Mouse (Mus musculus): ENCODE results near the gene Cldn14. TPM values are rescaled to one million over a fixed set of nuclear protein-coding genes. Genes with fewer than 3 reads are reported as not detected.

Cldn14 gene
- polyA plus RNA-seq, 1 experiment from 2014 or later: not detected

DNA sequence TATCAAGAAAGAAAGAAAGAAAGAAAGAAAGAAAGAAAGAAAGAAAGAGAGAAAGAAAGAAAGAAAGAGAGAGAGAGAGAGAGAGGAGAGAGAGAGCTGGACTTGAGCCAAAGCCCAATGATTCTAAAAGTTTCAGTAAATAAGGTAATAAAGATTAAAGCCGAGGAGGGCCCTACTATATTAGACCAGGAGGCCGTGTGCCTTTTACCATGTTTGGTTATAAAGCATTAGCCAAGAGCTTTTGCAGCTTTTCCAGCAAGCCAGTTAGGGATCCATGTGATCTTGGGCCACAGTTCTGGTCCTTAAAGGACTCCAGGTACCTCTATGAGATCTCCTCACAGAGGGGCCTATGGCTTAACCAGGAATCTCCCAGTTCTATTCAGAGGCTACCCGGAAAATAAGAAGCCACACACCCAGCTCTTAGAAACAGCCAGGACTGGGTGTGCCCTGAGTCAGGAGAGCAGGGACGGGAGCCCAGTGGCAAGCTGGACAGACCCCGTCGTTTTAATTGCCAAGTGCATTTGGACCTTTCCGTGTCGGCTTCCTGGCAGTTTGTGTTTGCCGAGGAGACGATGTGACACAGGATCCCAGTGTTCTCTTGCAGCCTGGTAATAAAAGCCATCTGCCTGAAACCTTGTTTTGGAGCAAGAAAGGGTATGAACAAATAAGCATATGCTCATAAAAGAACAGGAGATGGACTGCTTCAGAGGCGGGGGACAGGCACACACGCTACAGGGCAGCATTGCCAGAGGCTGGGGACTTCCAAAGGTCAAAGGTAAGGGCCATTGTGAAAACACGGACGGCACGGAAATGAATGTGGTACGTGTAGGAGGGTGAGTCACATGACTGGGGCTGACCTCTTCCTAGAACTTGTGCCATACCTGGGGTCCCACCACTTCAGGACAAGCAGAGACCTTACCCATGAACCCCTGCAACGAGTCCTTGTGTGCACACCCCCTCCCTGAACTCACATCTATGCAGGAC is 76.2 kb downstream of the Cldn14 start:
- H3K4me3 ChIP-seq (ENCODE audit: low read length): no peak overlapping the region
- no peaks in the 10 kb centered on the region for H3K9me3 ChIP-seq (replicated peaks; ENCODE audit: control insufficient read depth, low read length)
- peaks cover 3% of the 10 kb centered on the region; the same call in 1 of the 2 replicates for H3K4me1 ChIP-seq (ENCODE audit: control insufficient read depth, insufficient read depth, low read length)
- no peaks in the 10 kb centered on the region for H3K36me3 ChIP-seq (ENCODE audit: control insufficient read depth, insufficient read depth)
- H3K27me3 ChIP-seq (ENCODE audit: control insufficient read depth, insufficient read depth, low read length): peaks cover 28% of the 10 kb centered on the region
- no peak overlapping the region for H3K4me2 ChIP-seq (ENCODE audit: low read depth, low read length)
- WGBS: 68% methylated on average over 17 of the region's 17 CpGs
- no peak overlapping the region for H3K27ac ChIP-seq (ENCODE audit: low read length)
- ATAC-seq (replicated peaks; ENCODE audit: extremely low read depth, insufficient read depth, low FRiP score): no peak
- H3K9ac ChIP-seq (ENCODE audit: low read length): no peak overlapping the region

DNA sequence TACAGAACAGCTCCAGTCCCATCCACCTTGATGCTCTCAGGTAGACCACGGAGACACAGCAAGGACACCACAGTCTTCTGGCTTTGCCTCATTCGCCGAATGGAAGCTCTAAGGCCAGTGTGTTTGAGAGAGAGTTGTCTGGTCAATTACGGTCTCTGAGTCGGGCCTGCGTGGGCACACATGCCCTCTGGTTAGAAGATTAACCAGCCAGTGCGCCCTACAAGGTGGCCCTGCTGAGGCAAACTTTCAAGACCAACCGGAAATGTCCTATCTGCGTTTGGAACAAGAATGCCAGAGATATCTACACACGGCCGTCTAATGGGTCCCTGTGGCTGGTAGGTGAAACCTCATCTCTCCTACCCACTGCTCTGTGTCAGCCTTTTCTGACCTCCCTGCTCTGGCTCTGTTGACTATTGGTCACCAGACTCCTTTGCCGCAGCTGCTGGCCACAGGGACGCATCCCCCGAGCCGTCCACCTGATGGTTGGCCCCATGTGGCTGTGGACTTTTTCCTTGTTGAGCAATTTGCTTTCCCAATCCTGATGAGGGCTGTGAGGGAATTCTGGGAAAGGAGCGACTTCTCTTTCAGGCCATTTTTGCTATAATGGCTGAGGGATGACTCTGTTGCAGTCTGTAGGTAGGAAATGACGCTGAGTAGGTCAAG is 79.1 kb downstream of the Cldn14 start:
- WGBS: 80% methylated on average over 17 of the region's 17 CpGs
- Histone ChIP-seq H3K4me1 (ENCODE audit: control insufficient read depth, insufficient read depth, low read length) (no peaks in the 10 kb centered on the region), H3K9ac (ENCODE audit: low read length) (no peak overlapping the region), H3K9me3 (replicated peaks; ENCODE audit: control insufficient read depth, low read length) (no peaks in the 10 kb centered on the region), H3K4me2 (ENCODE audit: low read depth, low read length) (no peak overlapping the region), H3K4me3 (ENCODE audit: low read length) (no peak overlapping the region), H3K36me3 (ENCODE audit: control insufficient read depth, insufficient read depth) (no peaks in the 10 kb centered on the region), H3K27me3 (ENCODE audit: control insufficient read depth, insufficient read depth, low read length) (peaks cover 5% of the 10 kb centered on the region), H3K27ac (ENCODE audit: low read length) (no peak overlapping the region)
- no peak for ATAC-seq (replicated peaks; ENCODE audit: extremely low read depth, insufficient read depth, low FRiP score)

- Histone ChIP-seq H3K27ac (ENCODE audit: low read length) (no peak overlapping the region), H3K9me3 (replicated peaks; ENCODE audit: control insufficient read depth, low read length) (no peaks in the 10 kb centered on the region), H3K27me3 (ENCODE audit: control insufficient read depth, insufficient read depth, low read length) (no peaks in the 10 kb centered on the region; the same call in 1 of the 2 replicates), H3K9ac (ENCODE audit: low read length) (no peak overlapping the region), H3K4me2 (ENCODE audit: low read depth, low read length) (no peak overlapping the region), H3K4me1 (ENCODE audit: control insufficient read depth, insufficient read depth, low read length) (no peaks in the 10 kb centered on the region), H3K4me3 (ENCODE audit: low read length) (no peak overlapping the region), H3K36me3 (ENCODE audit: control insufficient read depth, insufficient read depth) (no peaks in the 10 kb centered on the region)
- WGBS: 74% methylated on average over 8 of the region's 8 CpGs
- no peak for ATAC-seq (replicated peaks; ENCODE audit: extremely low read depth, insufficient read depth, low FRiP score)
These were observed 82.9 kb downstream of the Cldn14 start for GRCm38 (mm10) chr16:93925684-93926247.

GRCm38 (mm10) chr16:93923788-93924187 is 84.8 kb downstream of the Cldn14 start:
- H3K27me3 ChIP-seq (ENCODE audit: control insufficient read depth, insufficient read depth, low read length): no peaks in the 10 kb centered on the region
- 69% methylated on average over 7 of the region's 7 CpGs for WGBS
- no peak overlapping the region for H3K9ac ChIP-seq (ENCODE audit: low read length)
- no peak for ATAC-seq (replicated peaks; ENCODE audit: extremely low read depth, insufficient read depth, low FRiP score)
- no peaks in the 10 kb centered on the region for H3K4me1 ChIP-seq (ENCODE audit: control insufficient read depth, insufficient read depth, low read length)
- no peak overlapping the region for H3K4me3 ChIP-seq (ENCODE audit: low read length)
- no peaks in the 10 kb centered on the region for H3K9me3 ChIP-seq (replicated peaks; ENCODE audit: control insufficient read depth, low read length)
- no peak overlapping the region for H3K4me2 ChIP-seq (ENCODE audit: low read depth, low read length)
- no peaks in the 10 kb centered on the region for H3K36me3 ChIP-seq (ENCODE audit: control insufficient read depth, insufficient read depth)
- H3K27ac ChIP-seq (ENCODE audit: low read length): no peak overlapping the region

- Histone ChIP-seq H3K9ac (ENCODE audit: low read length) (no peak overlapping the region), H3K27ac (ENCODE audit: low read length) (no peak overlapping the region), H3K36me3 (ENCODE audit: control insufficient read depth, insufficient read depth) (no peaks in the 10 kb centered on the region), H3K4me1 (ENCODE audit: control insufficient read depth, insufficient read depth, low read length) (peaks cover 3% of the 10 kb centered on the region; the same call in 1 of the 2 replicates), H3K27me3 (ENCODE audit: control insufficient read depth, insufficient read depth, low read length) (no peaks in the 10 kb centered on the region), H3K4me3 (ENCODE audit: low read length) (no peak overlapping the region), H3K4me2 (ENCODE audit: low read depth, low read length) (no peak overlapping the region), H3K9me3 (replicated peaks; ENCODE audit: control insufficient read depth, low read length) (no peaks in the 10 kb centered on the region)
- ATAC-seq (replicated peaks; ENCODE audit: extremely low read depth, insufficient read depth, low FRiP score): no peak
- WGBS: 73% methylated on average over 5 of the region's 5 CpGs
These were observed 85.7 kb downstream of the Cldn14 start for GRCm38 (mm10) chr16:93922835-93923389.

DNA sequence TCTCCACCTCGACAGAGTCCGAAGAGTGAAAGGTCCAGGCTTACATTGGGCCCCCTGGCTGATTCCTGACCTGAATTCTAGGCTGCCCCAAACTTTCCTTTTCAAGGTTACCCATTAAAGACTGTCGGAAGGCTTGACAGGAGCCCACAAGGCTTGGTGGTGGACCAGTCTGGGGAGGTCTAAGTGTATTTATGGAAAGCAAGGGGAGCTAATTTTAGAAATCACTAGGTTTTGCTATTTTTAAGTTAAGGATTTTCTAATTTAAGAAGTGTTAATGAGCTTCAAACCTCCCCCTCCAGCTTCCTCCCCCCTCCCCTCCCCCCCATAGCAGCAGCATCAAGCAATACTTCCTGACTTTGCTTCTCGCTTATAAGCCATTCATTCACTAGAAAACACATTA is 88.0 kb downstream of the Cldn14 start:
- Histone ChIP-seq H3K36me3 (ENCODE audit: control insufficient read depth, insufficient read depth) (no peaks in the 10 kb centered on the region), H3K9me3 (replicated peaks; ENCODE audit: control insufficient read depth, low read length) (no peaks in the 10 kb centered on the region), H3K27me3 (ENCODE audit: control insufficient read depth, insufficient read depth, low read length) (no peaks in the 10 kb centered on the region), H3K4me3 (ENCODE audit: low read length) (no peak overlapping the region), H3K4me1 (ENCODE audit: control insufficient read depth, insufficient read depth, low read length) (peaks cover 3% of the 10 kb centered on the region; the same call in 1 of the 2 replicates), H3K27ac (ENCODE audit: low read length) (no peak overlapping the region), H3K9ac (ENCODE audit: low read length) (no peak overlapping the region), H3K4me2 (ENCODE audit: low read depth, low read length) (no peak overlapping the region)
- WGBS: 53% methylated on average over 4 of the region's 4 CpGs
- ATAC-seq (replicated peaks; ENCODE audit: extremely low read depth, insufficient read depth, low FRiP score): no peak

DNA sequence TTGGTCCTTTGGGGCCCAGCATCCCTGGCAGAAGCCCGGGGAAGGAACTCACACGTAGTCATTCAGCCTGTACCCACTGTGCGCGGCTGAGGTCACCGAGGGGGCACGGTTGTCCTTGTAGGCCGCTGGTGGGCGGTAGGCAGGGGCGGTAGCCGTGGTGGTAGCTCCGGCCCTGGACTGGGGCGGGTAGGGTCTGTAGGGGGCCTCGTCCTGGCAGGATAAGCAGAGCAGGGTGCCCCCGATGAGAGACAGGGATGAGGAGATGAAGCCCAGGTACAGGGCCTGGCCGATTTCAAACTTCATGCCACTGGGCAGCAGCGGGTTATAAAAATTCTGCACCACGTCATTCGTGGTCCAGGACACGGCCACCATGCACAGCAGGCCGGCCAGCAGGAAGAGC is 89.4 kb downstream of the Cldn14 start:
- Histone ChIP-seq H3K4me2 (ENCODE audit: low read depth, low read length) (no peak overlapping the region), H3K36me3 (ENCODE audit: control insufficient read depth, insufficient read depth) (no peaks in the 10 kb centered on the region), H3K4me1 (ENCODE audit: control insufficient read depth, insufficient read depth, low read length) (peaks cover 3% of the 10 kb centered on the region; the same call in 1 of the 2 replicates), H3K9ac (ENCODE audit: low read length) (no peak overlapping the region), H3K27me3 (ENCODE audit: control insufficient read depth, insufficient read depth, low read length) (no peaks in the 10 kb centered on the region), H3K9me3 (replicated peaks; ENCODE audit: control insufficient read depth, low read length) (no peaks in the 10 kb centered on the region), H3K4me3 (ENCODE audit: low read length) (no peak overlapping the region), H3K27ac (ENCODE audit: low read length) (no peak overlapping the region)
- 70% methylated on average over 20 of the region's 20 CpGs for WGBS
- no peak for ATAC-seq (replicated peaks; ENCODE audit: extremely low read depth, insufficient read depth, low FRiP score)

DNA sequence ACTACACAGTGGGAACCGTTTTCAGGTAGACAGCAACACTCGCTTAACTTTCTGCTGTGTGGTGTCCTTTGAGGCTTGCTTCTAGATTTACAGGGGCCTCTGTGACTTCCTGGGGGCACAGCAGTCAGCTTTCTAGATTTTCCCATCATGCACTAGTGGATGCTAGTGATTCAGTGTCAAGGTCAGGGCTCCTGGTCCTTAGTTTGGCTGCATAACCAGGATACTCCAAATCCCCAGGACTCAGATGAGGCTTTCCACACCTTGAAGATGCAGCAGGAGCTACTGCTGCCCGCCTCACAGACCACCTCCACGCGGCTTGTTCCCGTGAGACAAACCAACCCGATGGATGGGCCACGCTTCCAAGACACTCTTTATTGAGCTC is 90.0 kb downstream of the Cldn14 start:
- WGBS: 64% methylated on average over 8 of the region's 8 CpGs
- Histone ChIP-seq H3K4me1 (ENCODE audit: control insufficient read depth, insufficient read depth, low read length) (peaks cover 3% of the 10 kb centered on the region; the same call in 1 of the 2 replicates), H3K9me3 (replicated peaks; ENCODE audit: control insufficient read depth, low read length) (no peaks in the 10 kb centered on the region), H3K27ac (ENCODE audit: low read length) (no peak overlapping the region), H3K4me2 (ENCODE audit: low read depth, low read length) (peak overlapping the region; percentile 43; the same call in 1 of the 2 replicates), H3K27me3 (ENCODE audit: control insufficient read depth, insufficient read depth, low read length) (no peaks in the 10 kb centered on the region), H3K9ac (ENCODE audit: low read length) (no peak overlapping the region), H3K4me3 (ENCODE audit: low read length) (no peak overlapping the region), H3K36me3 (ENCODE audit: control insufficient read depth, insufficient read depth) (no peaks in the 10 kb centered on the region)
- ATAC-seq (replicated peaks; ENCODE audit: extremely low read depth, insufficient read depth, low FRiP score): no peak

Measured in heart, embryonic 16.5 days (tissue).